In the genomic region with DNA sequence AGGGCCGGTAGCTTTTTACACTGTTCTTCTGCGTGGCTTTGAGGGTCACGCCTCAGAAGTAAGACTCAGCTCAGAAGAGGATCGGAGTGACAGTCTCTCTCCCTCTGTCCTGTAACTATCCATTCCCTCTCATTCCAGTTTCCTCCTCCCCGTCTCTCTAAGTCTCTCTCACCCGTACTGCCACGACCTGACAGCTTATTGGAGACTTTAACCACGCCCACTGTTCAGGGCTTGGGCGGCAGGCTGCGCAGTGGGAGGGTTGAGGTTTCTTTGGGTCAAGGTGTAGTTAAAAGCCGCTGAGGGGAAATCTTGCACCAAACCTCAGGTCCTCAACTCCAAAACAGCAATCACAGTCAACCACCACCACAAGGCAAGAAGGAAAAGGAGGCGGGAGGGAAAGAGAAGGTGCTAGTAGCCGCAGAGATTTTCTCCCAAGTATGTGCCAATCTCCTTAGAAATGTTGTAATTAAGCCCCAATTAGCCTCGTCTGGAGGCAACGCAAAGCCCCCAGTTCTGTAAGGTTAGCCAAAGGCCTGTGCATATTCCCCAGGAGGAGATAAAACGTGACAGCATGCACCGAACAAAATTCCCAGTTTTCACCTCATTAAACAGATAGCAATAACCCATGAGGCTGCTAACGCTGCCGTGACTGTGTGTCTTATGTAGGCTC, we compare ENCODE assay signal across 8 mouse cellular contexts. TPM values are rescaled to one million over a fixed set of nuclear protein-coding genes. Genes with fewer than 3 reads are reported as not detected.
DNase-seq lines count a peak whose midpoint lies in the region; ATAC-seq and TF ChIP-seq lines count a peak whose summit lies in the region.

No protein-coding gene starts in this region.

- 22% methylated on average over 19 of the region's 19 CpGs for WGBS in hindbrain, embryonic 16.5 days
- WGBS in liver, embryonic 14.5 days (ENCODE audit: insufficient replicate concordance): 22% methylated on average over 19 of the region's 19 CpGs
- WGBS in stomach, postnatal 0 days: 26% methylated on average over 19 of the region's 19 CpGs

- DNase-seq in urinary bladder, postnatal 14 days (ENCODE audit: low spot score): peak; percentile 6
- no peak for DNase-seq in urinary bladder, postnatal 25 days (ENCODE audit: low spot score)
- no peak for DNase-seq in liver, embryonic 14.5 days (ENCODE audit: low read depth in 3 of 3, low spot score in 3 of 3)
- DNase-seq in stomach, postnatal 0 days (ENCODE audit: low spot score): peak; percentile 38
- DNase-seq in ovary, postnatal 36 days (ENCODE audit: low spot score): no peak
- no peak for DNase-seq in frontal cortex, postnatal 36 days (ENCODE audit: low spot score in 2 of 2)

- no peaks in the 10 kb centered on the region for H3K36me3 ChIP-seq in hindbrain, embryonic 16.5 days (ENCODE audit: control insufficient read depth, insufficient read depth, low read length)
- H3K36me3 ChIP-seq in liver, embryonic 14.5 days (replicated peaks; ENCODE audit: control insufficient read depth, insufficient read depth, low read depth): no peaks in the 10 kb centered on the region
- no peaks in the 10 kb centered on the region for H3K36me3 ChIP-seq in stomach, postnatal 0 days (ENCODE audit: control insufficient read depth, insufficient read depth, low read length)

- ATAC-seq in hindbrain, embryonic 16.5 days: no peak; the same call in 1 of the 2 replicates
- ATAC-seq in liver, embryonic 14.5 days (ENCODE audit: insufficient read depth): no peak
- no peak for ATAC-seq in stomach, postnatal 0 days (ENCODE audit: low FRiP score, low TSS enrichment)
- no peak for ATAC-seq in inflammation-experienced regulatory T-cells, adult 6 months

- no peaks in the 10 kb centered on the region; the same call in 1 of the 2 replicates for H3K27me3 ChIP-seq in hindbrain, embryonic 16.5 days (replicated peaks; ENCODE audit: control insufficient read depth, insufficient read depth, low read length)
- H3K27me3 ChIP-seq in liver, embryonic 14.5 days (ENCODE audit: control insufficient read depth, insufficient read depth, low read length): peaks cover 13% of the 10 kb centered on the region
- H3K27me3 ChIP-seq in stomach, postnatal 0 days (ENCODE audit: control insufficient read depth, insufficient read depth, low read length): no peaks in the 10 kb centered on the region

- TF ChIP-seq EP300 in liver, embryonic 14.5 days (IDR thresholded peaks at IDR 0.05; ENCODE audit: low read depth): no peak
- TF ChIP-seq EP300 in stomach, postnatal 0 days (optimal IDR thresholded peaks at IDR 0.05): no peak

- H3K4me1 ChIP-seq in hindbrain, embryonic 16.5 days (ENCODE audit: control insufficient read depth, insufficient read depth, low read depth, low read length): peaks cover 8% of the 10 kb centered on the region
- H3K4me1 ChIP-seq in liver, embryonic 14.5 days (replicated peaks; ENCODE audit: control insufficient read depth in 2 of 2, insufficient read depth in 2 of 2, low read length in 1 of 2): no peaks in the 10 kb centered on the region
- 0 out of 2 replicates have a peak, but pooled peaks cover 2% of the 10 kb centered on the region for H3K4me1 ChIP-seq in stomach, postnatal 0 days (replicated peaks; ENCODE audit: control insufficient read depth, insufficient read depth)

- peak overlapping the region; percentile 42 for H3K4me2 ChIP-seq in hindbrain, embryonic 16.5 days (ENCODE audit: low read length)
- peak overlapping the region; percentile 37 for H3K4me2 ChIP-seq in liver, embryonic 14.5 days (ENCODE audit: low read depth)
- peak overlapping the region; percentile 44 for H3K4me2 ChIP-seq in stomach, postnatal 0 days (replicated peaks; ENCODE audit: low read depth)

- no peaks in the 10 kb centered on the region for H3K9me3 ChIP-seq in hindbrain, embryonic 16.5 days (ENCODE audit: control insufficient read depth, low read length)
- H3K9me3 ChIP-seq in liver, embryonic 14.5 days (ENCODE audit: control insufficient read depth, low read length): no peaks in the 10 kb centered on the region
- no peaks in the 10 kb centered on the region for H3K9me3 ChIP-seq in stomach, postnatal 0 days (ENCODE audit: control insufficient read depth, low read length)

- TF ChIP-seq CTCF in liver, embryonic 14.5 days (IDR thresholded peaks at IDR 0.05; ENCODE audit: low read depth): no peak
- no peak for TF ChIP-seq CTCF in stomach, postnatal 0 days (IDR thresholded peaks at IDR 0.05; ENCODE audit: low read depth)

- H3K27ac ChIP-seq in hindbrain, embryonic 16.5 days (ENCODE audit: low read depth, low read length): no peak overlapping the region
- H3K27ac ChIP-seq in liver, embryonic 14.5 days: no peak overlapping the region
- H3K27ac ChIP-seq in stomach, postnatal 0 days (replicated peaks): no peak overlapping the region

- H3K4me3 ChIP-seq in hindbrain, embryonic 16.5 days (ENCODE audit: low read length): peak overlapping the region; percentile 10; the same call in 1 of the 2 replicates
- H3K4me3 ChIP-seq in liver, embryonic 14.5 days (ENCODE audit: insufficient read depth in 1 of 2, low read depth in 2 of 2, low read length in 2 of 2): no peak overlapping the region
- no peak overlapping the region for H3K4me3 ChIP-seq in stomach, postnatal 0 days (ENCODE audit: low read depth, low read length)

- H3K9ac ChIP-seq in hindbrain, embryonic 16.5 days (ENCODE audit: low read depth, low read length): no peak overlapping the region
- H3K9ac ChIP-seq in liver, embryonic 14.5 days (replicated peaks): no peak overlapping the region
- H3K9ac ChIP-seq in stomach, postnatal 0 days (ENCODE audit: low read length): no peak overlapping the region

RNA-seq across cellular contexts. Expression of a gene that starts 45.8 kb away (rescaled TPM):
- polyA plus RNA-seq in hindbrain, embryonic 16.5 days (2015; fragmentation: Nextera tagmentation; extraction: Ambion mirVana): 16.6 and 18.1 TPM in 2 replicates
- polyA plus RNA-seq in liver, embryonic 14.5 days (2012; rRNA removed): 5.1 and 10.7 TPM in 2 replicates
- 6.9 and 7.5 TPM in 2 replicates for polyA plus RNA-seq in liver, embryonic 14.5 days (2014; fragmentation: Nextera tagmentation; extraction: Ambion mirVana)
- 15.5 and 15.8 TPM in 2 replicates for polyA plus RNA-seq in stomach, postnatal 0 days (2015; fragmentation: Nextera tagmentation; extraction: Ambion mirVana)
- polyA plus RNA-seq in inflammation-experienced regulatory T-cells, adult 6 months (2017; shearing (Covaris generic)): 10 to 100 TPM; 11.8 to 23.6 (median 20.0) TPM

Comparison
In these comparisons a context has a peak if more than half of its experiments do, and no peak if none do; other contexts are left out.
1. DNase-seq: peak in urinary bladder, postnatal 14 days (single experiment) and stomach, postnatal 0 days (single experiment); none in urinary bladder, postnatal 25 days (single experiment), liver, embryonic 14.5 days (0 of 3), ovary, postnatal 36 days (single experiment) and frontal cortex, postnatal 36 days (0 of 2).
2. Peak in every context shown above with its lines, with median percentiles within 50 percentile points of each other: H3K4me2 ChIP-seq.